Mouse (Mus musculus): ENCODE measurements at regions not wholly inside any gene's neighbourhood (a gene's known extent, or its start where the extent isn't known, plus 50 kb on each side); places are given as distances from the start of the nearest gene placed in this dataset.

GRCm38 (mm10) chr13:70499302-70499701 lies 138.1 kb downstream of the Ice1 start:
- in situ Hi-C loops (cut with MboI; ENCODE audit: low pct_unique_long_range_greater_than_20kb in 1 of 2, low sequenced_read_pairs in 2 of 2, unreplicated experiment in 1 of 2), result no loop called here
